Mouse (Mus musculus): Measurements from ENCODE around the gene Phox2b. TPM values are rescaled to one million over a fixed set of nuclear protein-coding genes. Genes with fewer than 3 reads are reported as not detected.

Phox2b gene
- polyA plus RNA-seq (2015; fragmentation: Nextera tagmentation; extraction: Ambion mirVana) = 0.02 and 0.08 TPM in 2 replicates

- Histone ChIP-seq H3K36me3 (ENCODE audit: control insufficient read depth, insufficient read depth) (no peaks in the 10 kb centered on the region), H3K9me3 (replicated peaks; ENCODE audit: control insufficient read depth, low read length) (no peaks in the 10 kb centered on the region), H3K4me3 (ENCODE audit: low read depth, low read length) (no peak within 1 kb of the TSS), H3K4me2 (ENCODE audit: low read depth, low read length) (no peak within 1 kb of the TSS), H3K27ac (ENCODE audit: low read length) (no peak within 1 kb of the TSS), H3K9ac (ENCODE audit: low read depth, low read length) (no peak within 1 kb of the TSS), H3K27me3 (ENCODE audit: control insufficient read depth, insufficient read depth, low read depth, low read length) (peaks cover 94% of the 10 kb centered on the region), H3K4me1 (ENCODE audit: control insufficient read depth, low read depth, low read length) (no peaks in the 10 kb centered on the region)
- no peak for ATAC-seq (ENCODE audit: low read depth)
- 4% methylated on average over 16 of the region's 16 CpGs for WGBS (ENCODE audit: insufficient replicate concordance)
Measured at GRCm38 (mm10) chr5:67098733-67099323, at the start of gene Phox2b. TSS of gene Phox2b (minus strand) at chr5:67099301.

- Histone ChIP-seq H3K9ac (ENCODE audit: low read depth, low read length) (no peak overlapping the region), H3K4me2 (ENCODE audit: low read depth, low read length) (no peak overlapping the region), H3K4me1 (ENCODE audit: control insufficient read depth, low read depth, low read length) (no peaks in the 10 kb centered on the region), H3K27ac (ENCODE audit: low read length) (no peak overlapping the region), H3K4me3 (ENCODE audit: low read depth, low read length) (no peak overlapping the region), H3K36me3 (ENCODE audit: control insufficient read depth, insufficient read depth) (no peaks in the 10 kb centered on the region), H3K27me3 (ENCODE audit: control insufficient read depth, insufficient read depth, low read depth, low read length) (no peaks in the 10 kb centered on the region), H3K9me3 (replicated peaks; ENCODE audit: control insufficient read depth, low read length) (no peaks in the 10 kb centered on the region)
- no peak for ATAC-seq (ENCODE audit: low read depth)
- WGBS (ENCODE audit: insufficient replicate concordance) = 36% methylated on average over 4 of the region's 4 CpGs
Measured at GRCm38 (mm10) chr5:67142622-67143021, 43.5 kb upstream of the Phox2b start.

GRCm38 (mm10) chr5:67139052-67140015 is 40.2 kb upstream of the Phox2b start:
- Histone ChIP-seq H3K27ac (ENCODE audit: low read length) (no peak overlapping the region), H3K27me3 (ENCODE audit: control insufficient read depth, insufficient read depth, low read depth, low read length) (no peaks in the 10 kb centered on the region), H3K4me2 (ENCODE audit: low read depth, low read length) (no peak overlapping the region), H3K9me3 (replicated peaks; ENCODE audit: control insufficient read depth, low read length) (no peaks in the 10 kb centered on the region), H3K36me3 (ENCODE audit: control insufficient read depth, insufficient read depth) (no peaks in the 10 kb centered on the region), H3K4me1 (ENCODE audit: control insufficient read depth, low read depth, low read length) (no peaks in the 10 kb centered on the region), H3K4me3 (ENCODE audit: low read depth, low read length) (no peak overlapping the region), H3K9ac (ENCODE audit: low read depth, low read length) (no peak overlapping the region)
- WGBS (ENCODE audit: insufficient replicate concordance) = 64% methylated on average over 25 of the region's 25 CpGs
- no peak for ATAC-seq (ENCODE audit: low read depth)

GRCm38 (mm10) chr5:67138643-67139042 is 39.5 kb upstream of the Phox2b start:
- H3K36me3 ChIP-seq (ENCODE audit: control insufficient read depth, insufficient read depth) = no peaks in the 10 kb centered on the region
- ATAC-seq (ENCODE audit: low read depth) = no peak
- WGBS (ENCODE audit: insufficient replicate concordance) = 44% methylated on average over 8 of the region's 8 CpGs
- no peaks in the 10 kb centered on the region for H3K27me3 ChIP-seq (ENCODE audit: control insufficient read depth, insufficient read depth, low read depth, low read length)
- no peak overlapping the region for H3K4me2 ChIP-seq (ENCODE audit: low read depth, low read length)
- H3K9me3 ChIP-seq (replicated peaks; ENCODE audit: control insufficient read depth, low read length) = no peaks in the 10 kb centered on the region
- no peak overlapping the region for H3K4me3 ChIP-seq (ENCODE audit: low read depth, low read length)
- no peak overlapping the region for H3K9ac ChIP-seq (ENCODE audit: low read depth, low read length)
- no peak overlapping the region for H3K27ac ChIP-seq (ENCODE audit: low read length)
- no peaks in the 10 kb centered on the region for H3K4me1 ChIP-seq (ENCODE audit: control insufficient read depth, low read depth, low read length)

GRCm38 (mm10) chr5:67134698-67135097 is 35.6 kb upstream of the Phox2b start:
- Histone ChIP-seq H3K4me3 (ENCODE audit: low read depth, low read length) (no peak overlapping the region), H3K4me1 (ENCODE audit: control insufficient read depth, low read depth, low read length) (no peaks in the 10 kb centered on the region), H3K9me3 (replicated peaks; ENCODE audit: control insufficient read depth, low read length) (no peaks in the 10 kb centered on the region), H3K9ac (ENCODE audit: low read depth, low read length) (no peak overlapping the region), H3K27me3 (ENCODE audit: control insufficient read depth, insufficient read depth, low read depth, low read length) (no peaks in the 10 kb centered on the region), H3K27ac (ENCODE audit: low read length) (no peak overlapping the region), H3K36me3 (ENCODE audit: control insufficient read depth, insufficient read depth) (no peaks in the 10 kb centered on the region), H3K4me2 (ENCODE audit: low read depth, low read length) (no peak overlapping the region)
- 34% methylated on average over 6 of the region's 6 CpGs for WGBS (ENCODE audit: insufficient replicate concordance)
- ATAC-seq (ENCODE audit: low read depth) = no peak

- no peaks in the 10 kb centered on the region for H3K27me3 ChIP-seq (ENCODE audit: control insufficient read depth, insufficient read depth, low read depth, low read length)
- H3K4me2 ChIP-seq (ENCODE audit: low read depth, low read length) = no peak overlapping the region
- no peak for ATAC-seq (ENCODE audit: low read depth)
- no peaks in the 10 kb centered on the region for H3K9me3 ChIP-seq (replicated peaks; ENCODE audit: control insufficient read depth, low read length)
- H3K4me1 ChIP-seq (ENCODE audit: control insufficient read depth, low read depth, low read length) = no peaks in the 10 kb centered on the region
- H3K36me3 ChIP-seq (ENCODE audit: control insufficient read depth, insufficient read depth) = no peaks in the 10 kb centered on the region
- WGBS (ENCODE audit: insufficient replicate concordance) = 71% methylated on average over 2 of the region's 2 CpGs
- no peak overlapping the region for H3K4me3 ChIP-seq (ENCODE audit: low read depth, low read length)
- no peak overlapping the region for H3K9ac ChIP-seq (ENCODE audit: low read depth, low read length)
- no peak overlapping the region for H3K27ac ChIP-seq (ENCODE audit: low read length)
Measured at GRCm38 (mm10) chr5:67131671-67132070, 32.6 kb upstream of the Phox2b start.

- Histone ChIP-seq H3K4me3 (ENCODE audit: low read depth, low read length) (no peak overlapping the region), H3K9me3 (replicated peaks; ENCODE audit: control insufficient read depth, low read length) (no peaks in the 10 kb centered on the region), H3K36me3 (ENCODE audit: control insufficient read depth, insufficient read depth) (no peaks in the 10 kb centered on the region), H3K9ac (ENCODE audit: low read depth, low read length) (no peak overlapping the region), H3K4me2 (ENCODE audit: low read depth, low read length) (no peak overlapping the region), H3K4me1 (ENCODE audit: control insufficient read depth, low read depth, low read length) (no peaks in the 10 kb centered on the region), H3K27me3 (ENCODE audit: control insufficient read depth, insufficient read depth, low read depth, low read length) (peaks cover 31% of the 10 kb centered on the region), H3K27ac (ENCODE audit: low read length) (no peak overlapping the region)
- no peak for ATAC-seq (ENCODE audit: low read depth)
- WGBS (ENCODE audit: insufficient replicate concordance) = 56% methylated on average over 2 of the region's 2 CpGs
Measured at GRCm38 (mm10) chr5:67106261-67106660, 7.2 kb upstream of the Phox2b start.

- Histone ChIP-seq H3K9me3 (replicated peaks; ENCODE audit: control insufficient read depth, low read length) (no peaks in the 10 kb centered on the region), H3K27ac (ENCODE audit: low read length) (no peak overlapping the region), H3K36me3 (ENCODE audit: control insufficient read depth, insufficient read depth) (no peaks in the 10 kb centered on the region), H3K4me1 (ENCODE audit: control insufficient read depth, low read depth, low read length) (no peaks in the 10 kb centered on the region), H3K4me3 (ENCODE audit: low read depth, low read length) (no peak overlapping the region), H3K4me2 (ENCODE audit: low read depth, low read length) (no peak overlapping the region), H3K9ac (ENCODE audit: low read depth, low read length) (no peak overlapping the region), H3K27me3 (ENCODE audit: control insufficient read depth, insufficient read depth, low read depth, low read length) (peaks cover 63% of the 10 kb centered on the region)
- 13% methylated on average over 3 of the region's 3 CpGs for WGBS (ENCODE audit: insufficient replicate concordance)
- no peak for ATAC-seq (ENCODE audit: low read depth)
Measured at GRCm38 (mm10) chr5:67103016-67103415, 3.9 kb upstream of the Phox2b start.
